Mouse (Mus musculus) ES-E14 (cell line): ENCODE results near the gene Tex14.

Experiments
- HCFC1 ChIP-seq: IDR thresholded peaks from 2 replicates; pipeline ENCODE4 v1.6.1; 2012; ENCODE audit warnings: low read length, inconsistent platforms, borderline replicate concordance; ENCODE audit not compliant: insufficient read depth
- ZC3H11A ChIP-seq: IDR thresholded peaks from 2 replicates; pipeline ENCODE4 v1.6.1; 2012; ENCODE audit warnings: low read depth, mild to moderate bottlenecking, inconsistent platforms, low read length, borderline replicate concordance

DNA sequence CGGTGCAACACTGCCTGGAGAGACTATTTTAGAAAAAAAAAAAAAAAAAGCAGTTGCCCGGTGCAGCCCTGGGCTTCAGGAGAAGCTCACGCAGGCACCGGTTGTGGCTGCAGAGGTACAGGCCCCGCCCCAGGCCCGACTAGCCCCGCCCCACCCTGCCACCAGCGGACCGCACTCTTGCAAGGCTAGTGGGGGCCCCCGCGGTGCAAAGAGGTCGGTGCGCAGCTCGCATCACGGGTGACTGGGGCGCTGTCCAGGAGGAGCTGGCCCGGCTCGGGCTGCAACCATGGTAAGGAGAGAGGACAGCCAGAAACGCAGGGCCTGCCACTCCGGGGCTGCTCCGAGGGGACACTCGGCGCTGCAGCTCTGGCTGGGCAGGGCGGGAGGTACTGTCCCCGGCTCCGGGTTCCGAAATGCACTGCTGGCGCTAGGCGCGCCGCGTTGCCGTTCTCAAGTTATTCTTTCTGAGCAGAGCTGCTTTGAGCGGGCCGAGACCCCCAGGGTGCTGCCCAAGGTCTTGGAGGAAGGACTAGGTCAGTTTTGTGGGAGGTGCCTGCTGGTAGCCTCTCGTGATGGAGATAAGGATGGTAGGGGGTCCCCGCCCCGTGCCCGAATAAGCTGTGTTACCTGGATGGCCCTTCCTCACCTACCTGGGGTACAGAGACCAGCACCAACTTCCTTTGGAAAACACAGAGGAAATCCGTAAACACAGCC, 173.5 kb downstream of the Tex14 start:
- TF ChIP-seq ZC3H11A = no peak
- TF ChIP-seq HCFC1 = no peak
